Mouse (Mus musculus): Measurements from ENCODE around the gene Zzz3. TPM values are rescaled to one million over a fixed set of nuclear protein-coding genes. Genes with fewer than 3 reads are reported as not detected.
"Not testable (repeated sequence)": the region's sequence is repeated elsewhere in the genome, so short reads cannot be mapped to it uniquely, and the experiment has no call there.

The Zzz3 gene
- polyA plus RNA-seq, 2 experiments, result 7.8 to 17.0 TPM

DNA sequence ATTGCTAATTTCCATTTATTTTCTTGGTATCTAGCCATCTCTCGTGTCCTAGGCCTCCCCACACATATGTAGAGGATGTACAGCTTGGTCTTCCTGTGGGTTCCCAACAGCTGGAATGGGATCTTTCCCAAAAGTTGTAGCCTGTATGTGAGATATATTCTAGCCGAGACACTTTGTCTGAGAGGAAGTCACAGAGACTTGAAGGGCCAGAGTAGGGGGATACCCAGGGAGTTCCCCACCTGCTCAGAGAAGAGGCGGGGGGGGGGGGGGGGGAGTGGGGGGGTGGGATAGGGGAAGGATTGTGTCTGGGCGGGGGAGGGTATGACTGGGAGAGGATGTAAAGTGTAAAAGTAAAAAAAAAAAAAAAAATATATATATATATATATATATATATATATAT, 57.9 kb downstream of the Zzz3 start:
- TF ChIP-seq EP300 (IDR thresholded peaks at IDR 0.05; ENCODE audit: low read depth), result no peak
- TF ChIP-seq CTCF (IDR thresholded peaks at IDR 0.05; ENCODE audit: low read depth), result no peak
- Histone ChIP-seq H3K4me1 (replicated peaks; ENCODE audit: control insufficient read depth in 2 of 2, insufficient read depth in 2 of 2, low read length in 1 of 2) (peaks cover 0 to 5% of the 10 kb centered on the region in 2 experiments; a peak in 2 of 4 replicates), H3K4me3 (ENCODE audit: insufficient read depth in 1 of 2, low read depth in 2 of 2, low read length in 2 of 2) (no peak overlapping the region), H3K27me3 (ENCODE audit: control insufficient read depth, insufficient read depth, low read length) (no peaks in the 10 kb centered on the region), H3K9ac (replicated peaks) (no peak overlapping the region), H3K9me3 (ENCODE audit: control insufficient read depth, low read length) (no peaks in the 10 kb centered on the region), H3K27ac (no peak overlapping the region), H3K4me2 (ENCODE audit: low read depth) (no peak overlapping the region), H3K36me3 (replicated peaks; ENCODE audit: control insufficient read depth, insufficient read depth, low read depth) (peaks cover 40% of the 10 kb centered on the region)
- no peak for ATAC-seq (ENCODE audit: insufficient read depth)
- WGBS (ENCODE audit: insufficient replicate concordance), result 62% methylated on average over 3 of the region's 4 CpGs
- no peak for DNase-seq (ENCODE audit: low read depth in 3 of 3, low spot score in 3 of 3)

DNA sequence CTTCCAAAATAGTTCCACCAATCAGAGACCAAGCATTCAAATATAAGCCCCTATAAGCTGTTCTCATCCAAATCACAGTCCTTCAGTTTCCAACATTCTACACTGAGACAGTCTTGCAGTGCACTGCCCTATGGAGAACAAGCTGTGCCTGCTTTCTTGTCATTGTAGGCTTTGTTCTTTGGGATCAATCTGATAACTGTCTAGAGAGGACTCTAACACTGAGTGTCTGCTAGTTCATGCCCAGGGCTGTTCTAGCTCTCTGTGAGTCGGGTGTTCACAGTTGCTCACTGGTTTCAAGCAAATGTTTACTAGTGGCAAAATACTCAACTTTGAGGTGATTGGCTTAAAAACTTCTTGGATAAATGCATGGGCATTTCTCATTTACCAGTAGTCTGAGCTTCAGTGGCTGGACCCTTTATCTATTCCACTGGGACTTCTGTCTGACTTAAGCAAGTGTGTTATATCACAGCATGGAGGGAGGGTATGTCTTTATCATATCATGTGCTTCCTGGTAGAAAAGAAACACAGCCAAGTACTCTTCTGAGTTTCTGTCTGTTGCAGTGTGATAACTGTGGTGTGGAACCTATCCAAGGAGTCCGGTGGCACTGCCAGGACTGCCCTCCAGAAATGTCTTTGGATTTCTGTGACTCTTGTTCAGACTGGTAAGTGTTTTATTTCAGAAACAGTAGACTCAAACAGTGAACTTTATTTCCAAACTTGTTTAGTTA, 62.2 kb downstream of the Zzz3 start:
- Histone ChIP-seq H3K9me3 (ENCODE audit: control insufficient read depth, low read length) (no peaks in the 10 kb centered on the region), H3K27ac (no peak overlapping the region), H3K36me3 (replicated peaks; ENCODE audit: control insufficient read depth, insufficient read depth, low read depth) (peaks cover 26% of the 10 kb centered on the region), H3K27me3 (ENCODE audit: control insufficient read depth, insufficient read depth, low read length) (no peaks in the 10 kb centered on the region), H3K4me3 (ENCODE audit: insufficient read depth in 1 of 2, low read depth in 2 of 2, low read length in 2 of 2) (no peak overlapping the region), H3K4me2 (ENCODE audit: low read depth) (no peak overlapping the region), H3K4me1 (replicated peaks; ENCODE audit: control insufficient read depth in 2 of 2, insufficient read depth in 2 of 2, low read length in 1 of 2) (peaks cover 0 to 5% of the 10 kb centered on the region in 2 experiments; a peak in 2 of 4 replicates), H3K9ac (replicated peaks) (no peak overlapping the region)
- no peak for TF ChIP-seq CTCF (IDR thresholded peaks at IDR 0.05; ENCODE audit: low read depth)
- peak; percentile 33; the same call in 1 of the 2 replicates for TF ChIP-seq EP300 (IDR thresholded peaks at IDR 0.05; ENCODE audit: low read depth)
- ATAC-seq (ENCODE audit: insufficient read depth) (peak; percentile 77), DNase-seq (ENCODE audit: low read depth in 3 of 3, low spot score in 3 of 3) (peak in 1 of 3 experiments; percentile 22)
- 43% methylated on average over 2 of the region's 2 CpGs for WGBS (ENCODE audit: insufficient replicate concordance)

DNA sequence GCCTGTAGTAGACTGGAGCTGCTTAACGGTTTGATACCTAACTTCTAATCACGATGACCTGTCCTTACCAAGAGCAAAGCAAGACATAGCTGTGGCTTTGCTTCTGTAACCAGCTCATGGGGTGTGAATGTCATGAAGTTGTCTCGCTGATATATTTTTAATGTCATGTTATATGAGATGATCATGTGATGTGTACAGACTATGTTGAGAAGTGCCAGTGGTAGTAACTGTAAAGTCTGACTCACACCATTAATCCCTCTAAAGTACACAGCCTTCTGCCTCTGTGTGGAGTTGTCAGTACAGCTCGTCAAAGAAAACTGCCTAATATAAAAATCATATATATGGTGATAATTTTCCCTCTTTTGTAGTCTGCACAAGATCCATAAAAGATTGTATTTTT, 63.6 kb downstream of the Zzz3 start:
- not testable (repeated sequence) for H3K4me2 ChIP-seq (ENCODE audit: low read depth); H3K4me1 ChIP-seq (replicated peaks; ENCODE audit: control insufficient read depth in 2 of 2, insufficient read depth in 2 of 2, low read length in 1 of 2); ATAC-seq (ENCODE audit: insufficient read depth); H3K4me3 ChIP-seq (ENCODE audit: insufficient read depth in 1 of 2, low read depth in 2 of 2, low read length in 2 of 2); H3K27me3 ChIP-seq (ENCODE audit: control insufficient read depth, insufficient read depth, low read length); H3K27ac ChIP-seq; H3K9ac ChIP-seq (replicated peaks); DNase-seq (ENCODE audit: low read depth in 3 of 3, low spot score in 3 of 3); H3K9me3 ChIP-seq (ENCODE audit: control insufficient read depth, low read length)
- H3K36me3 ChIP-seq (replicated peaks; ENCODE audit: control insufficient read depth, insufficient read depth, low read depth), result peaks cover 26% of the 10 kb centered on the region
- 79% methylated on average over 4 of the region's 4 CpGs for WGBS (ENCODE audit: insufficient replicate concordance)

GRCm38 (mm10) chr3:152460802-152461201, 65.5 kb downstream of the Zzz3 start:
- no peak overlapping the region for H3K4me3 ChIP-seq (ENCODE audit: insufficient read depth in 1 of 2, low read depth in 2 of 2, low read length in 2 of 2)
- no peak overlapping the region for H3K4me2 ChIP-seq (ENCODE audit: low read depth)
- TF ChIP-seq EP300 (IDR thresholded peaks at IDR 0.05; ENCODE audit: low read depth) (no peak), CTCF (IDR thresholded peaks at IDR 0.05; ENCODE audit: low read depth) (no peak)
- ATAC-seq (ENCODE audit: insufficient read depth), result no peak
- H3K9me3 ChIP-seq (ENCODE audit: control insufficient read depth, low read length), result no peaks in the 10 kb centered on the region
- no peak for DNase-seq (ENCODE audit: low read depth in 3 of 3, low spot score in 3 of 3)
- no peak overlapping the region for H3K9ac ChIP-seq (replicated peaks)
- peaks cover 20% of the 10 kb centered on the region for H3K36me3 ChIP-seq (replicated peaks; ENCODE audit: control insufficient read depth, insufficient read depth, low read depth)
- WGBS (ENCODE audit: insufficient replicate concordance), result 77% methylated on average over 4 of the region's 4 CpGs
- H3K27ac ChIP-seq, result no peak overlapping the region
- H3K4me1 ChIP-seq (replicated peaks; ENCODE audit: control insufficient read depth in 2 of 2, insufficient read depth in 2 of 2, low read length in 1 of 2), result peaks cover 0 to 5% of the 10 kb centered on the region in 2 experiments; a peak in 2 of 4 replicates
- H3K27me3 ChIP-seq (ENCODE audit: control insufficient read depth, insufficient read depth, low read length), result no peaks in the 10 kb centered on the region

DNA sequence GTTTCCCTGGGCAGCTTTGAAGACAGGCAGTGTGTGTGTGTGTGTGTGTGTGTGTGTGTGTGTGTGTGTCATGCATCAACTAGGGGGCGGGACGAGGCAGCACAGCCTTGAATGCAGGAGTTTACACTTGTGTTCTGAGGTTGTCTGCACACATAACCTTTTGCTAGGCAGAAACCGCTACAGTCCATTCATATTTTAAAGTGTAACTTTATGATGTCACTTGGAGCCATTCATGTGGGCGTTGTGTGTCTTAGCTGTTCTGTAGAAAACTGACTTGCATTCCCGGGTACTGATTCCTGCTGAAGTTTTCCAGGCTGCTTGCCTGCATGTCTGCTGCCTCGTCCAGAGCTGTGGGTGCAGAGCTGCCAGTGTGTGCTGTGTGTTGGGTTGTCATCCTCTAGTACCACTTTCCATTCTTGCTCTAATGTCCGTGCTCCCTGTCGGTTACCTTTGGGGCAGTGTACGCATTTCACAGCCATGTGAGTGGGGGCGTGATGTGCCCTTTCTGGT, 66.8 kb downstream of the Zzz3 start:
- H3K9ac ChIP-seq (replicated peaks), result no peak overlapping the region
- H3K27ac ChIP-seq, result no peak overlapping the region
- WGBS (ENCODE audit: insufficient replicate concordance), result 83% methylated on average over 10 of the region's 10 CpGs
- H3K36me3 ChIP-seq (replicated peaks; ENCODE audit: control insufficient read depth, insufficient read depth, low read depth), result peaks cover 7% of the 10 kb centered on the region
- TF ChIP-seq EP300 (IDR thresholded peaks at IDR 0.05; ENCODE audit: low read depth) (no peak), CTCF (IDR thresholded peaks at IDR 0.05; ENCODE audit: low read depth) (no peak)
- DNase-seq (ENCODE audit: low read depth in 3 of 3, low spot score in 3 of 3), result no peak
- no peak overlapping the region for H3K4me3 ChIP-seq (ENCODE audit: insufficient read depth in 1 of 2, low read depth in 2 of 2, low read length in 2 of 2)
- no peak overlapping the region for H3K4me2 ChIP-seq (ENCODE audit: low read depth)
- no peak for ATAC-seq (ENCODE audit: insufficient read depth)
- H3K9me3 ChIP-seq (ENCODE audit: control insufficient read depth, low read length), result no peaks in the 10 kb centered on the region
- no peaks in the 10 kb centered on the region for H3K27me3 ChIP-seq (ENCODE audit: control insufficient read depth, insufficient read depth, low read length)
- H3K4me1 ChIP-seq (replicated peaks; ENCODE audit: control insufficient read depth in 2 of 2, insufficient read depth in 2 of 2, low read length in 1 of 2), result peaks cover 0 to 4% of the 10 kb centered on the region in 2 experiments; a peak in 2 of 4 replicates
